Mouse (Mus musculus) heart, embryonic 13.5 days (tissue): ENCODE measurements at regions not wholly inside any gene's neighbourhood (a gene's known extent, or its start where the extent isn't known, plus 50 kb on each side); places are given as distances from the start of the nearest gene placed in this dataset. TPM values are rescaled to one million over a fixed set of nuclear protein-coding genes. Genes with fewer than 3 reads are reported as not detected.

Experiments used
- ATAC-seq: fragments of 200-750 bp; cut with Nextera tagmentation; 2 replicates; pipeline ENCODE4 v1.8.0; 2017; ENCODE audit warnings: moderate TSS enrichment; ENCODE audit not compliant: insufficient number of reproducible peaks, low FRiP score, low TSS enrichment; ENCODE audit errors: extremely low read depth
- H3K27ac ChIP-seq: fragments of 300-500 bp; sonication (generic); replicated peaks from 2 replicates; pipeline ENCODE4 v1.5.1; 2015; ENCODE audit warnings: moderate library complexity, mild to moderate bottlenecking, inconsistent platforms
- H3K27me3 ChIP-seq: fragments of 300-500 bp; sonication (generic); replicated peaks from 2 replicates; pipeline ENCODE4 v1.6.1; 2015; ENCODE audit warnings: mild to moderate bottlenecking, inconsistent platforms
- H3K36me3 ChIP-seq: fragments of 300-500 bp; sonication (generic); 2 replicates; pipeline ENCODE4 v1.6.1; 2015; ENCODE audit warnings: mild to moderate bottlenecking, inconsistent platforms
- H3K4me1 ChIP-seq: fragments of 300-500 bp; sonication (generic); 2 replicates; pipeline ENCODE4 v1.6.1; 2015; ENCODE audit warnings: inconsistent platforms
- H3K4me2 ChIP-seq: fragments of 300-500 bp; sonication (generic); 2 replicates; pipeline ENCODE4 v1.6.1; 2015; ENCODE audit warnings: inconsistent platforms, mild to moderate bottlenecking, moderate library complexity
- H3K4me3 ChIP-seq: fragments of 300-500 bp; sonication (generic); 2 replicates; pipeline ENCODE4 v1.5.1; 2015; ENCODE audit warnings: moderate library complexity, mild to moderate bottlenecking, inconsistent platforms
- H3K9ac ChIP-seq: fragments of 300-500 bp; sonication (generic); 2 replicates; pipeline ENCODE4 v1.6.1; 2015; ENCODE audit warnings: inconsistent platforms, mild to moderate bottlenecking, moderate library complexity
- H3K9me3 ChIP-seq: fragments of 300-500 bp; sonication (generic); 2 replicates; pipeline ENCODE4 v1.6.1; 2016; ENCODE audit warnings: inconsistent platforms
- WGBS: fragments of 180-500 bp; shearing (Covaris S2); methylation state at CpG from one replicate; pipeline ENCODE4 v1.1.7; 2015; ENCODE audit warnings: mixed read lengths; 5-methylcytosine and 5-hydroxymethylcytosine counted together
- microRNA-seq: library from miRNA; unstranded; fragments of <30 nt; microRNA quantifications from one replicate; pipeline ENCODE4, GENCODE M21; 2016

GRCm38 (mm10) chr11:37442781-37443180 is 207.0 kb upstream of the Tenm2 start:
- Histone ChIP-seq H3K27me3 (no peaks in the 10 kb centered on the region), H3K4me3 (no peak overlapping the region), H3K9ac (no peak overlapping the region), H3K4me2 (no peak overlapping the region), H3K27ac (no peak overlapping the region), H3K4me1 (no peaks in the 10 kb centered on the region), H3K36me3 (no peaks in the 10 kb centered on the region), H3K9me3 (no peaks in the 10 kb centered on the region)
- WGBS = 57% methylated on average over 2 of the region's 2 CpGs
- no peak for ATAC-seq

GRCm38 (mm10) chr11:37434600-37434999 is 198.8 kb upstream of the Tenm2 start:
- 84% methylated on average over 2 of the region's 2 CpGs for WGBS
- H3K9me3 ChIP-seq = no peaks in the 10 kb centered on the region
- H3K4me2 ChIP-seq = no peak overlapping the region
- no peaks in the 10 kb centered on the region for H3K27me3 ChIP-seq
- H3K36me3 ChIP-seq = no peaks in the 10 kb centered on the region
- H3K27ac ChIP-seq = no peak overlapping the region
- no peak overlapping the region for H3K4me3 ChIP-seq
- ATAC-seq = no peak
- no peak overlapping the region for H3K9ac ChIP-seq
- H3K4me1 ChIP-seq = no peaks in the 10 kb centered on the region

GRCm38 (mm10) chr11:37424312-37425169 is 188.8 kb upstream of the Tenm2 start:
- no peak overlapping the region for H3K9ac ChIP-seq
- H3K27me3 ChIP-seq = no peaks in the 10 kb centered on the region
- ATAC-seq = no peak
- H3K4me1 ChIP-seq = no peaks in the 10 kb centered on the region
- no peak overlapping the region for H3K4me3 ChIP-seq
- H3K4me2 ChIP-seq = no peak overlapping the region
- no peak overlapping the region for H3K27ac ChIP-seq
- no peaks in the 10 kb centered on the region for H3K9me3 ChIP-seq
- 58% methylated on average over 5 of the region's 5 CpGs for WGBS
- H3K36me3 ChIP-seq = no peaks in the 10 kb centered on the region

- no peaks in the 10 kb centered on the region for H3K36me3 ChIP-seq
- no peak overlapping the region for H3K27ac ChIP-seq
- no peaks in the 10 kb centered on the region; the same call in 1 of the 2 replicates for H3K9me3 ChIP-seq
- no peak overlapping the region for H3K4me2 ChIP-seq
- WGBS = 29% methylated on average over 3 of the region's 3 CpGs
- peaks cover 2% of the 10 kb centered on the region; the same call in 1 of the 2 replicates for H3K4me1 ChIP-seq
- no peak overlapping the region for H3K9ac ChIP-seq
- no peak for ATAC-seq
- H3K27me3 ChIP-seq = no peaks in the 10 kb centered on the region
- no peak overlapping the region for H3K4me3 ChIP-seq
Measured at GRCm38 (mm10) chr11:37412868-37413267, 177.1 kb upstream of the Tenm2 start.

GRCm38 (mm10) chr11:37367971-37368370 is 132.2 kb upstream of the Tenm2 start:
- Histone ChIP-seq H3K4me2 (no peak overlapping the region), H3K9me3 (no peaks in the 10 kb centered on the region), H3K9ac (no peak overlapping the region), H3K36me3 (no peaks in the 10 kb centered on the region), H3K4me1 (no peaks in the 10 kb centered on the region), H3K27ac (no peak overlapping the region), H3K27me3 (no peaks in the 10 kb centered on the region), H3K4me3 (no peak overlapping the region)
- WGBS = 61% methylated on average over 1 of the region's 1 CpGs
- ATAC-seq = no peak

- no peak overlapping the region for H3K4me3 ChIP-seq
- H3K27me3 ChIP-seq = no peaks in the 10 kb centered on the region
- no peak overlapping the region for H3K4me2 ChIP-seq
- H3K27ac ChIP-seq = no peak overlapping the region
- no peaks in the 10 kb centered on the region for H3K36me3 ChIP-seq
- no peak for ATAC-seq
- 86% methylated on average over 2 of the region's 2 CpGs for WGBS
- no peak overlapping the region for H3K9ac ChIP-seq
- no peaks in the 10 kb centered on the region for H3K9me3 ChIP-seq
- H3K4me1 ChIP-seq = peaks cover 5% of the 10 kb centered on the region; the same call in 1 of the 2 replicates
Measured at GRCm38 (mm10) chr11:37364430-37364829, 128.7 kb upstream of the Tenm2 start.

- Histone ChIP-seq H3K4me3 (no peak overlapping the region), H3K36me3 (no peaks in the 10 kb centered on the region), H3K27me3 (no peaks in the 10 kb centered on the region), H3K9me3 (no peaks in the 10 kb centered on the region), H3K4me2 (no peak overlapping the region), H3K27ac (no peak overlapping the region), H3K9ac (no peak overlapping the region), H3K4me1 (no peaks in the 10 kb centered on the region)
- WGBS = 54% methylated on average over 2 of the region's 2 CpGs
- ATAC-seq = no peak
Measured at GRCm38 (mm10) chr11:37355074-37355473, 119.3 kb upstream of the Tenm2 start.

- H3K36me3 ChIP-seq = no peaks in the 10 kb centered on the region
- H3K4me3 ChIP-seq = no peak overlapping the region
- 75% methylated on average over 2 of the region's 2 CpGs for WGBS
- no peaks in the 10 kb centered on the region for H3K4me1 ChIP-seq
- no peak overlapping the region for H3K9ac ChIP-seq
- no peaks in the 10 kb centered on the region for H3K9me3 ChIP-seq
- no peak overlapping the region for H3K27ac ChIP-seq
- no peak for ATAC-seq
- H3K27me3 ChIP-seq = no peaks in the 10 kb centered on the region
- H3K4me2 ChIP-seq = no peak overlapping the region
Measured at GRCm38 (mm10) chr11:37309691-37310090, 73.9 kb upstream of the Tenm2 start.

GRCm38 (mm10) chr11:37306656-37307055 is 70.9 kb upstream of the Tenm2 start:
- ATAC-seq = no peak
- Histone ChIP-seq H3K27me3 (no peaks in the 10 kb centered on the region), H3K9me3 (no peaks in the 10 kb centered on the region), H3K36me3 (no peaks in the 10 kb centered on the region), H3K4me3 (no peak overlapping the region), H3K4me2 (no peak overlapping the region), H3K27ac (no peak overlapping the region), H3K9ac (no peak overlapping the region), H3K4me1 (no peaks in the 10 kb centered on the region)
- WGBS = 76% methylated on average over 2 of the region's 2 CpGs

Small RNA genes in the stretch of these regions (microRNA-seq; reads per million reads assigned to microRNA genes)
- not detected for gene Gm25693
